Mouse (Mus musculus): ENCODE results near the gene Myh9.

Gene Myh9

DNA sequence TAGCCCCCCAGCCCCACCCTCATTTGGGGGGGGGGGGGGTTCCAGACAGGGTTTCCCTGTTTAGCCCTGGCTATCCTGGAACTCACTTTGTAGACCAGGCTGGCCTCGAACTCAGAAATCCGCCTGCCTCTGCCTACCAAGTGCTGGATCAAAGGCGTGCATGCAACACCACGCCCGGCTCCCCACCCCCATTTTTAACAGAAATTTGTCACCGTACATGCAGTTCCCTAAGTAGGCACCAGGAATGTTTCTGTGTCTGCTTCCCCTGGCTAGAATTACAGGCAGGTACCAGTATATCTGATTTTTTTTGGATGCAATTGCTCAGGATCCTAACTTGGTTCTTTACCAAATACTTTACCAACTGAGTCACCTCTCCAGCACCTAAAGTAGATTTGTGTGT lies 13.1 kb downstream of the Myh9 start:
- ChIA-PET POLR2A (interaction anchor here in 3 of 4 experiments (0.6 to 27.6 kb wide), 22 partner anchors 8 to 1212 kb away, joined by 3 to 538 read pairs (median 5); partner anchors contain the start of genes Myh9 (in 3 of the 3) and Txn2 (in 1 of the 3)), CTCF (interaction anchor here in 3 of 4 experiments (0.6 to 1.3 kb wide), 3 partner anchors 13 to 1180 kb away, joined by 3 to 9 read pairs (median 6); partner anchors contain the start of genes Myh9 (in 1 of the 3) and Txn2 (in 1 of the 3))

GRCm38 (mm10) chr15:77828242-77828641 lies 13.7 kb downstream of the Myh9 start:
- ChIA-PET CTCF (interaction anchor here in 3 of 4 experiments (0.7 to 1.2 kb wide), 3 partner anchors 14 to 97 kb away, joined by 3 to 5 read pairs (median 3); partner anchors contain the start of gene Myh9 (in 1 of the 3)), POLR2A (interaction anchor here in 3 of 4 experiments (0.6 to 27.6 kb wide), 38 partner anchors 9 to 126 kb away, joined by 3 to 538 read pairs (median 5); partner anchors contain the start of genes Myh9 (in 3 of the 3) and Txn2 (in 1 of the 3))

DNA sequence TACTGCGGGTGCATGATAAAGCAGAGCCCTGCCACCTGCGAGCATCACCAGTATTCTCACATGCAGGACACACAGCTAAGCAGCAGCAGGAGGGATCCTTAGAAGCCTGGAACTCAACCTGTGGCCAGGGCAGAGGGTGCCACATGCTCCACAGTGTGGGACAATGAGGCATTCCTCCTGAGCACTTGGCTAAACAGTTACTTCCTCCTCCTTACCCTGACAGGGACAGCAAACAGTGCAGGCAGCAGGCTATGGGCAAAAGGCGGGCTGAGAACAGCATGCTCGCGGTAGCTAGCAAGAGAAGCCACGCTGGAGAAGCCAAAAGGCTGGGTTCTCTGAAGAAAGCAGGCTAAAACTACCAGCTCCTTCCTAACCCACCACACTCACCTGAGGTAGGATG lies 14.2 kb downstream of the Myh9 start:
- ChIA-PET POLR2A (interaction anchor here in 3 of 4 experiments (0.6 to 27.6 kb wide), 37 partner anchors 8 to 101 kb away, joined by 3 to 538 read pairs (median 5); partner anchors contain the start of genes Myh9 (in 2 of the 3) and Txn2 (in 1 of the 3)), CTCF (interaction anchor here in 2 of 4 experiments (0.7 to 1.2 kb wide), 2 partner anchors 14 to 52 kb away, joined by 3 to 5 read pairs; partner anchors contain the start of gene Myh9 (in 1 of the 2))

- ChIA-PET POLR2A (interaction anchor here in 3 of 4 experiments (0.6 to 27.6 kb wide), 32 partner anchors 8 to 102 kb away, joined by 3 to 538 read pairs (median 5); partner anchors contain the start of genes Myh9 (in 3 of the 3) and Txn2 (in 1 of the 3)), CTCF (interaction anchor here in 2 of 4 experiments (0.7 to 1.2 kb wide), 3 partner anchors 15 to 52 kb away, joined by 3 to 5 read pairs (median 3); partner anchors contain the start of gene Myh9 (in 1 of the 2))
Measured at GRCm38 (mm10) chr15:77827379-77827778, 14.6 kb downstream of the Myh9 start.

- CTCF ChIA-PET: interaction anchor here in 1 of 4 experiments (1.6 kb wide), 1 partner anchor 92 kb away, joined by 4 read pairs; no protein-coding TSS in a partner anchor
Measured at GRCm38 (mm10) chr15:77825382-77825781, 16.6 kb downstream of the Myh9 start.

GRCm38 (mm10) chr15:77824321-77824720 lies 17.7 kb downstream of the Myh9 start:
- POLR2A ChIA-PET: interaction anchor here (0.6 to 27.6 kb wide), 22 partner anchors 9 to 381 kb away, joined by 3 to 538 read pairs (median 4); partner anchors contain the start of gene Myh9 (in 2 of the 4)
- CTCF ChIA-PET: interaction anchor here in 2 of 4 experiments (0.5 to 1.6 kb wide), 6 partner anchors 18 to 826 kb away, joined by 3 to 11 read pairs (median 4); partner anchors contain the start of genes Apol8 (in 1 of the 2) and Myh9 (in 1 of the 2)

More at GRCm38 (mm10) chr15:77825382-77825781, 16.6 kb downstream of the Myh9 start:
- POLR2A ChIA-PET: interaction anchor here in 3 of 4 experiments (0.7 to 27.6 kb wide), 18 partner anchors 10 to 80 kb away, joined by 3 to 538 read pairs (median 6); partner anchors contain the start of gene Myh9 (in 2 of the 3)

DNA sequence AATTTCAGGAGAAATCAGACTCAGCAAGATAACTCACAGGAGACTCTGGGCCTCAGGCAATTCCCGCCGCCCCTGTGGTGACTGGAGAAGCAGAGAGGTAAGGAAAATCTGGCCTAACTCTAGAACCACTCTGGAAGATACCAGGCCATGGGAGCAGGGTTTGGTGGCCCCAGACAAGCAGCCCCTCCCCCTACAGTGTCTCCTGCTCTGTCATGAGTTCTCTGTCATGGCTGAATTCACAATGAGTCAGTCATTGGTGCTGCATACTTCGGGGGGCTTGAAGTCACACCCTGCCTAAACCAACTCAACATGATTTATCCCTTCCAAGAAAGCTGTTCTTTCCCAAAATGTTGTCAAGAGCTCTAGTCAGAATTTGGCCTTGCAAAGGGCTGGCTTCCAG lies 18.3 kb downstream of the Myh9 start:
- ChIA-PET POLR2A (interaction anchor here (0.6 to 27.6 kb wide), 20 partner anchors 8 to 381 kb away, joined by 3 to 538 read pairs (median 6); partner anchors contain the start of gene Myh9 (in 2 of the 4)), CTCF (interaction anchor here in 1 of 4 experiments (1.1 kb wide), 1 partner anchor 86 kb away, joined by 11 read pairs; no protein-coding TSS in a partner anchor)

GRCm38 (mm10) chr15:77823196-77823595 lies 18.8 kb downstream of the Myh9 start:
- POLR2A ChIA-PET: interaction anchor here (0.7 to 27.6 kb wide), 26 partner anchors 8 to 88 kb away, joined by 3 to 538 read pairs (median 10); partner anchors contain the start of gene Myh9 (in 2 of the 4)
- CTCF ChIA-PET: interaction anchor here in 2 of 4 experiments (1.1 to 1.5 kb wide), 4 partner anchors 19 to 94 kb away, joined by 3 to 11 read pairs (median 10); partner anchors contain the start of gene Myh9 (in 1 of the 2)

- ChIA-PET POLR2A (interaction anchor here in 3 of 4 experiments (0.6 to 27.6 kb wide), 39 partner anchors 7 to 1834 kb away, joined by 3 to 538 read pairs (median 4); partner anchors contain the start of genes Myh9 (in 2 of the 3) and Txn2 (in 1 of the 3)), CTCF (interaction anchor here in 3 of 4 experiments (0.6 to 1.5 kb wide), 10 partner anchors 12 to 899 kb away, joined by 3 to 10 read pairs (median 4); partner anchors contain the start of gene Myh9 (in 1 of the 3))
Measured at GRCm38 (mm10) chr15:77822671-77823070, 19.3 kb downstream of the Myh9 start.

DNA sequence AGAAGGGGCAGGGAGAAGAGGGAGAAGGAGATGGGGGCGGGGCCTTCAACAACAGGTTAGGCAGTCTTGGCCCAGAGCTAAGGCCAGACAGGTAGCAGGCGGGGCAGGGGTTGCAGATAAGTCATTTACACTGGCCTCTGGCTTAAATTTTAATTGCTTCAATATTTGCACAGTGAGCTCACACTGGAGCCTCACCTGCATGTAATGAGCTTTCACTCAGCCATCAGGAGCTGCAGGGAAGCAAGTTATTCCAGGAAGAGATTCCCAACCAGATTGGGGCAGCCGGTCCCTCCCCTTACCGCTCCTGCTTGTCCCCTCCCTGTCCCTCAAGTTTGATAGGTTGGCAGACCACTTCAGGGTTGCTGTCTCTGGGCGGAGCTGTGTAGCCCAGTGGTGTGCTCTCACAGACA lies 19.9 kb downstream of the Myh9 start:
- POLR2A ChIA-PET: interaction anchor here in 3 of 4 experiments (0.6 to 27.6 kb wide), 45 partner anchors 8 to 1834 kb away, joined by 3 to 538 read pairs (median 4); partner anchors contain the start of genes Myh9 (in 2 of the 3), Eif3d (in 1 of the 3), Mpst (in 1 of the 3) and Tst (in 1 of the 3)
- CTCF ChIA-PET: interaction anchor here in 3 of 4 experiments (0.6 to 1.5 kb wide), 11 partner anchors 11 to 899 kb away, joined by 3 to 10 read pairs (median 4); partner anchors contain the start of gene Myh9 (in 1 of the 3)

DNA sequence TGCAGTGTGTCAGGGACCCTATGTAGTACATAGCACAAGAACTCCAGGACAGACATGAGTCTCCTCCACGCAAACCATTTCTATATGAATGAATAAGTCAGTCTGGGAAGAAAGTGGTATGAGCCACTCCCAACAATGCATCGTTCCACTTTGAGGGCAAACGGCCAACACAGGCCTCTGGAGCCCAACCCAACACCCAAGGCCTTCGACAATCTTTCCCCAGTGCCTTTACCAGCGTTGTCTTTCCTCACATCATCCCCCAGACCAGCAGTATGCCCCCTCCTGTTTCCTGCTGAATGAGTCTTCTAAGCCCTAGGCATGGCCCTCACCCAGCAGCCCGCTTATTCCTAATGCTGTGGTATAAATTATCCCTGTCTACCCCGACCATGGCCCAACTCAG lies 20.6 kb downstream of the Myh9 start:
- CTCF ChIA-PET: interaction anchor here in 1 of 4 experiments (1.3 to 1.5 kb wide), 3 partner anchors 11 to 96 kb away, joined by 3 to 10 read pairs (median 4); no protein-coding TSS in a partner anchor
- POLR2A ChIA-PET: interaction anchor here in 3 of 4 experiments (0.6 to 27.6 kb wide), 34 partner anchors 8 to 149 kb away, joined by 3 to 538 read pairs (median 5); partner anchors contain the start of genes Myh9 (in 3 of the 3) and Eif3d (in 1 of the 3)

DNA sequence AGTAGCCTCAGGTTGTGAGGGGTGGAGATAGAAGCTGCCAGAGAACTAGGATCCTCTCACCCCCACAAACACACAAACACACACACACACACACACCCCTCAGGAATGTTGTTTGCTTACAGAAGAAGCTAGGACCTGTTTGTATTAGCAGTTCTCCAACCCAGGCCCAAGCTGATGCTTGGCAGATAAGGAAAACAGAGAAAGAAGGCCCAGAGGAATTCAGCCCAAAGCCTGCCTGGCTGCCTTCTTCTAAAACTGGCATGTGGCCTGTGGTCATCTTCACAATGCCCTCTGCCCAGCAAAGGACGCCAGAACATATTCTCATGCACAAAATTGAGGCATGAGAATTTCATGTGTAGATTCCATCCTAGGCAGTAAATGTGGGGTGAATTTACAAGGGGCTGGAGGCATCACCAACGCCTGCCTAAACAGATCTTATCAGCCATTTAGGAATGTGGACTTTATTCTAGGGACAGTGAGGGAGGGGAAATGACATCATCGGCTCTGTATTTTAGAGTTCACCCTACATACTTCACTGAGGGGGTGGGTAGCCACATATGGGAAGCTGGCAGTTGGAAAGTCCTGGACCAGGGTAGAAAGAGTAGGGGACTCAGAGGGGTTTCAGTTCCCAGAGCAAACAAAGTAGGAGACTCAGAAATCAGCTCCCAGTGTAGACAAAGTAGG lies 21.4 kb downstream of the Myh9 start:
- ChIA-PET POLR2A (interaction anchor here in 3 of 4 experiments (0.5 to 27.6 kb wide), 28 partner anchors 9 to 97 kb away, joined by 3 to 538 read pairs (median 4); partner anchors contain the start of gene Myh9 (in 3 of the 3)), CTCF (interaction anchor here in 3 of 4 experiments (0.5 to 1.3 kb wide), 5 partner anchors 36 to 590 kb away, joined by 3 to 5 read pairs (median 4); no protein-coding TSS in a partner anchor)

GRCm38 (mm10) chr15:77819894-77820387 lies 22.0 kb downstream of the Myh9 start:
- CTCF ChIA-PET: interaction anchor here in 1 of 4 experiments (0.6 to 1.3 kb wide), 5 partner anchors 22 to 112 kb away, joined by 3 to 5 read pairs (median 3); partner anchors contain the start of gene Myh9
- POLR2A ChIA-PET: interaction anchor here in 3 of 4 experiments (0.6 to 27.6 kb wide), 28 partner anchors 8 to 1031 kb away, joined by 3 to 538 read pairs (median 4); partner anchors contain the start of gene Myh9 (in 3 of the 3)

DNA sequence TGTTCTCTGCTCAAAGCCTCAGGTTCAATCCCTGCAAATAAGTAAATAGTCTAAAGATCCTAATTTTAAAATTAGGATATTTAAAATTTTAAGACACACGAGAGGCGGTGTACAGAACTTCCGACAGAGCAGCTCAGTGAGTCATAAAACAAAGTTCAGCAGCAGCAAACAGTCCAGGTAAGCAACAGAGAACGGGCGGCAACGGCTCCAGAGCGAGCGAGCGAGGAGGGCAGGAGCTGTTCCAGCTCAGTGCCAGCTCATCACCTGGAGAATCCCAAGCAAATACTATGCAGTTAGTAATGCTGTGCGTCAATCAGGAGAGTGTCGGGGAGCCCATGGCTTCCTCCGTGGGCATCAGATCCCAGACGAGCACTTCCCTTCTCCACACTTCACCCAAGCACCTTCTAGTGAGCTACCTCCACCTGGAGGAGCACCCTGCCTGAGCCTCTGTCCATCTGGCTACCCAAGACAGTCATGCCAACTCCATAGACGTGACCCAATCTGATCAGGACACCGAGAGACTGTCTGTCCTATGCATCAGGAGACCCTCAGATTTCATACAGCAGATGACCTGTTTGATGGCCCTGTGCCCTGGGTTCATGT lies 23.3 kb downstream of the Myh9 start:
- CTCF ChIA-PET: interaction anchor here (0.6 to 1.7 kb wide), 8 partner anchors 16 to 99 kb away, joined by 3 to 5 read pairs (median 3); no protein-coding TSS in a partner anchor

GRCm38 (mm10) chr15:77817417-77817816 lies 24.6 kb downstream of the Myh9 start:
- ChIA-PET POLR2A (interaction anchor here in 3 of 4 experiments (0.6 to 27.6 kb wide), 9 partner anchors 9 to 62 kb away, joined by 3 to 538 read pairs (median 7); partner anchors contain the start of gene Myh9 (in 2 of the 3)), CTCF (interaction anchor here in 2 of 4 experiments (1.3 to 1.7 kb wide), 2 partner anchors 100 kb away, joined by 3 to 5 read pairs; no protein-coding TSS in a partner anchor)

More for the DNA sequence above, 23.3 kb downstream of the Myh9 start:
- POLR2A ChIA-PET: interaction anchor here in 3 of 4 experiments (0.6 to 27.6 kb wide), 21 partner anchors 9 to 1138 kb away, joined by 3 to 538 read pairs (median 5); partner anchors contain the start of gene Myh9 (in 2 of the 3)

DNA sequence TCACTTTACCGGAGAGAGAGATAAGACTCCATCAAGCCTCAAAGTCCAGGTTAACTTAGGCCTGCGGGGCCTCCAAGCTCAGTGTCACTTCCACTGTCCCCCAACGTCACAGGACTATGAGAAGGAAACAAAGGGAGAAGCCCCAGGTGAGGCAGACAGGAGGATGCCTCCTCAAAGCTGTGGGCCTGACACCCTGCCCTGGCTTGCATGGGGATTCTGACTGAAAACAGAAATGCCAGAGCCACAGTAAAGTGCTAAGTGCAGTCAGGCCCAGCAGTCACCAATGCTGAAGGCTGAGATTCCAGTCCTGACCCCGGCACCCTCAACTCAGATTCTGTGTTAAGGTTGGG lies 25.4 kb downstream of the Myh9 start:
- ChIA-PET CTCF (interaction anchor here in 3 of 4 experiments (0.6 to 1.5 kb wide), 6 partner anchors 41 to 1485 kb away, joined by 3 to 6 read pairs (median 4); no protein-coding TSS in a partner anchor), POLR2A (interaction anchor here in 3 of 4 experiments (0.5 to 27.6 kb wide), 24 partner anchors 8 to 113 kb away, joined by 3 to 538 read pairs (median 4); partner anchors contain the start of gene Myh9 (in 2 of the 3))

All from embryonic stem cell, embryonic (primary cell).